Comparison of ENCODE assay signal across 15 mouse cellular contexts in genomic region chr7:16337733-16338132, GRCm38 (mm10). TPM values are rescaled to one million over a fixed set of nuclear protein-coding genes. Genes with fewer than 3 reads are reported as not detected.
A peak's percentile ranks its signal among the peaks of the same experiment; 100 is the strongest.
DNase-seq lines count a peak whose midpoint lies in the region; ATAC-seq and TF ChIP-seq lines count a peak whose summit lies in the region.
"Had no signal": no experiment of that assay in that cellular context is flagged by ENCODE, and none has a peak within 500 bp of the region (broad histone marks: within the 10 kb centered on the region; RNA-seq: fewer than 3 reads in every experiment).

No protein-coding gene starts in this region.

- H3K27me3 ChIP-seq in kidney, postnatal 0 days (ENCODE audit: insufficient read depth, low read length) = no peaks in the 10 kb centered on the region
- H3K27me3 ChIP-seq: embryonic facial prominence, embryonic 13.5 days; forebrain, embryonic 15.5 days; limb, embryonic 15.5 days had no signal

- H3K9ac ChIP-seq in kidney, postnatal 0 days (ENCODE audit: low read depth, low read length) = no peak overlapping the region
- H3K9ac ChIP-seq: forebrain, embryonic 15.5 days; limb, embryonic 15.5 days had no signal

- peaks cover 38% of the 10 kb centered on the region for H3K36me3 ChIP-seq in kidney, postnatal 0 days (ENCODE audit: insufficient read depth, low read length)

- no peak for ATAC-seq in kidney, postnatal 0 days (replicated peaks; ENCODE audit: low FRiP score, low read depth)
- ATAC-seq: forebrain, embryonic 15.5 days had no signal

- no peaks in the 10 kb centered on the region for H3K4me1 ChIP-seq in kidney, postnatal 0 days (replicated peaks; ENCODE audit: insufficient read depth, low read length)
- H3K4me1 ChIP-seq: embryonic facial prominence, embryonic 13.5 days; forebrain, embryonic 15.5 days; limb, embryonic 15.5 days had no signal

- peak; percentile 31; the same call in 1 of the 2 replicates for TF ChIP-seq CTCF in kidney, postnatal 0 days (IDR thresholded peaks at IDR 0.05; ENCODE audit: low read depth)

- no peaks in the 10 kb centered on the region for H3K9me3 ChIP-seq in kidney, postnatal 0 days (replicated peaks; ENCODE audit: low read length)
- H3K9me3 ChIP-seq: embryonic facial prominence, embryonic 13.5 days; forebrain, embryonic 15.5 days; limb, embryonic 15.5 days had no signal

- H3K27ac ChIP-seq in kidney, postnatal 0 days = no peak overlapping the region
- H3K27ac ChIP-seq: embryonic facial prominence, embryonic 13.5 days; forebrain, embryonic 15.5 days; limb, embryonic 15.5 days had no signal

- WGBS in kidney, postnatal 0 days = 78% methylated on average over 2 of the region's 2 CpGs

- DNase-seq in kidney, postnatal 0 days (ENCODE audit: low spot score) = peak; percentile 22
- no peak for DNase-seq in kidney, postnatal 14 days
- DNase-seq in thymus, postnatal 0 days (ENCODE audit: low spot score) = peak; percentile 26
- DNase-seq in thymus, adult 18-20 months = no peak
- peak; percentile 45 for DNase-seq in induced T-regulatory cell, adult 2 months (ENCODE audit: low read depth)
- DNase-seq in ovary, postnatal 36 days (ENCODE audit: low spot score) = no peak
- no peak for DNase-seq in adrenal gland, adult (ENCODE audit: inconsistent age in 2 of 2, low spot score in 1 of 2)
- DNase-seq: cerebellum, adult 2 months; kidney, adult 8-10 months; layer of hippocampus, postnatal 36 days; right cerebral cortex, postnatal 4 days had no signal

- no peak overlapping the region for H3K4me3 ChIP-seq in kidney, postnatal 0 days (replicated peaks; ENCODE audit: low read depth, low read length)
- H3K4me3 ChIP-seq: embryonic facial prominence, embryonic 13.5 days; forebrain, embryonic 15.5 days; limb, embryonic 15.5 days had no signal

- no peak overlapping the region for H3K4me2 ChIP-seq in kidney, postnatal 0 days (ENCODE audit: low read length)
- H3K4me2 ChIP-seq: embryonic facial prominence, embryonic 13.5 days; forebrain, embryonic 15.5 days; limb, embryonic 15.5 days; midbrain, embryonic 11.5 days had no signal

RNA-seq across cellular contexts. Expression of gene Bbc3, which starts 29.5 kb away (rescaled TPM):
- polyA plus RNA-seq in kidney, postnatal 0 days (2015; fragmentation: Nextera tagmentation; extraction: Ambion mirVana) = 12.4 and 13.1 TPM in 2 replicates
- 8.0 and 9.2 TPM in 2 replicates for polyA plus RNA-seq in thymus, postnatal 0 days (2015; fragmentation: Nextera tagmentation; extraction: Ambion mirVana)

RNA-seq across cellular contexts. Expression of gene Sae1, which starts 49.9 kb away (rescaled TPM):
- 184 and 212 TPM in 2 replicates for polyA plus RNA-seq in kidney, postnatal 0 days (2015; fragmentation: Nextera tagmentation; extraction: Ambion mirVana)
- polyA plus RNA-seq in thymus, postnatal 0 days (2015; fragmentation: Nextera tagmentation; extraction: Ambion mirVana) = 246 and 259 TPM in 2 replicates

RNA-seq across cellular contexts. Expression of gene Ccdc9, which starts 51.1 kb away (rescaled TPM):
- polyA plus RNA-seq in kidney, postnatal 0 days (2015; fragmentation: Nextera tagmentation; extraction: Ambion mirVana) = 14.2 and 17.1 TPM in 2 replicates
- 15.9 and 21.9 TPM in 2 replicates for polyA plus RNA-seq in thymus, postnatal 0 days (2015; fragmentation: Nextera tagmentation; extraction: Ambion mirVana)

Comparison
In these comparisons a context has a peak if more than half of its experiments do, and no peak if none do; other contexts are left out.
1. DNase-seq: peak in kidney, postnatal 0 days (single experiment), thymus, postnatal 0 days (single experiment) and induced T-regulatory cell, adult 2 months (single experiment); none in kidney, postnatal 14 days (single experiment), thymus, adult 18-20 months (0 of 2), ovary, postnatal 36 days (single experiment) and adrenal gland, adult (0 of 2).